Mouse (Mus musculus) cerebellum, adult 2 months (tissue): Measurements from ENCODE around the gene Rapgef2.

Experiments
- CTCF ChIP-seq: fragments of 200-500 bp; IDR thresholded peaks from 2 replicates; pipeline ENCODE4 v1.5.1; 2011; ENCODE audit warnings: low read depth, mild to moderate bottlenecking, control low read depth, low read length, moderate library complexity, borderline replicate concordance; ENCODE audit not compliant: insufficient read depth
- POLR2A ChIP-seq: fragments of 200-500 bp; IDR thresholded peaks from 2 replicates; pipeline ENCODE4 v1.6.1; 2011; ENCODE audit warnings: low read length, control low read depth, borderline replicate concordance; ENCODE audit not compliant: insufficient read depth

DNA sequence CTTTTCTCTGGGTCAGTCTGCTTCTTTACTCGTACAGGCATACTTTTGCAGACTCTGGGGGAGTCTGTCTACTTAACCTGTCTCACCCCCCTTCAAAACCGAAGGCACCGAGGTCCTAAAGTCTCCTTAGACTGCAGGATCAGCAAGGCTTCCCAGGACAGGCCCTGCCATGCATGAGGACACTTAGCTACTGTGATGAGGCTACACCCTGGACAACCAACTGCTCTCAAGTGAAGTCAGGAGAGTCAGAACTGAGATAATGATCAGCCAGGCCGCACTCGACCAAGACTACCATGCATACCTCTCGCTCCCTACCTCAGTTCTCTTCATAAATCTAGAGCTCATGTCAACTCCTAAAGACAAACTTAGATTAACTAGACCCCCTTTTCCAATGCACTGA, 159.5 kb downstream of the Rapgef2 start:
- TF ChIP-seq POLR2A (no peak), CTCF (no peak)
